ENCODE assay signal across 15 mouse cellular contexts in genomic region chr1:63032929-63033328, GRCm38 (mm10).
"Had no signal": no experiment of that assay in that cellular context is flagged by ENCODE, and none has a peak within 500 bp of the region (broad histone marks: within the 10 kb centered on the region; RNA-seq: fewer than 3 reads in every experiment).

No protein-coding gene starts in this region.

- H3K4me3 ChIP-seq: intestine, embryonic 15.5 days; limb, embryonic 13.5 days; lung, embryonic 15.5 days; midbrain, embryonic 10.5 days; myocyte; neural tube, embryonic 15.5 days had no signal

- ATAC-seq: hindbrain, postnatal 0 days; intestine, embryonic 15.5 days had no signal

- DNase-seq: kidney, adult 18-20 months; kidney, postnatal 10 days; kidney, postnatal 4 days; left cerebral cortex, postnatal 4 days; midbrain, embryonic 14.5 days; thymus, adult 2 months; thymus, postnatal 4 days had no signal

- H3K27ac ChIP-seq: hindbrain, postnatal 0 days; intestine, embryonic 15.5 days; limb, embryonic 13.5 days; lung, embryonic 15.5 days; midbrain, embryonic 10.5 days; neural tube, embryonic 15.5 days had no signal

- H3K9ac ChIP-seq: intestine, embryonic 15.5 days; limb, embryonic 13.5 days; lung, embryonic 15.5 days; neural tube, embryonic 15.5 days had no signal

- H3K4me2 ChIP-seq: intestine, embryonic 15.5 days; limb, embryonic 13.5 days; liver, embryonic 11.5 days; lung, embryonic 15.5 days; neural tube, embryonic 15.5 days had no signal

- H3K36me3 ChIP-seq: intestine, embryonic 15.5 days; limb, embryonic 13.5 days; lung, embryonic 15.5 days; midbrain, embryonic 10.5 days; neural tube, embryonic 15.5 days had no signal

- H3K27me3 ChIP-seq: intestine, embryonic 15.5 days; limb, embryonic 13.5 days; lung, embryonic 15.5 days; neural tube, embryonic 15.5 days had no signal

- H3K4me1 ChIP-seq: intestine, embryonic 15.5 days; limb, embryonic 13.5 days; lung, embryonic 15.5 days; midbrain, embryonic 10.5 days; neural tube, embryonic 15.5 days had no signal

- H3K9me3 ChIP-seq: intestine, embryonic 15.5 days; limb, embryonic 13.5 days; lung, embryonic 15.5 days; midbrain, embryonic 10.5 days; neural tube, embryonic 15.5 days had no signal
